ENCODE assay signal across 12 mouse cellular contexts in the genomic region with DNA sequence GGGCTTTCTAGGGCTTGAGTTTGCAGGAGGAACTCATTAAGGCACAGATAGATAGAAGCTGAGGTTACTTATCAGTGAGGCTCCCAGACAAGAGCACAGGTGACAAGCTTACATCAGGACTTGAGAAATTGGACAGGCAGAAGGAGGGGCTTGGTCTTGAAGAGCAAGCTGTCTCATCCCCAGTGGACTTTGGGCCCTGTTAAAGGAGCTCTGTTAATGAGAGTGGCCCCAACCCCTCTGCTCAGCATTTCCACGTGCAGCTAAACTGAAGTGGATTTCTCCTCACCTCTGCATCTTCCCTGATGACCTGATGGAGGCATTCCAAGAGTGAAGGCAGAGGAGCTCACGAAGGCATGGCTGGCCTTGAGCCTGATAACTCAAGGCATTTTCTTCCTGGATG.
"Had no signal": no experiment of that assay in that cellular context is flagged by ENCODE, and none has a peak within 500 bp of the region (broad histone marks: within the 10 kb centered on the region; RNA-seq: fewer than 3 reads in every experiment).

No protein-coding gene starts in this region.

- DNase-seq: lung, embryonic 14.5 days; lung, postnatal 10 days; lung, postnatal 4 days; right cerebral cortex, postnatal 4 days; spleen, adult 18-20 months; thymus, adult 18-20 months; thymus, postnatal 14 days had no signal

- H3K9me3 ChIP-seq: limb, embryonic 10.5 days; midbrain, embryonic 15.5 days; neural tube, embryonic 12.5 days had no signal

- ATAC-seq: midbrain, embryonic 15.5 days had no signal

- H3K36me3 ChIP-seq: limb, embryonic 10.5 days; midbrain, embryonic 15.5 days; neural tube, embryonic 12.5 days had no signal

- H3K27ac ChIP-seq: limb, embryonic 10.5 days; midbrain, embryonic 15.5 days; neural tube, embryonic 12.5 days had no signal

- H3K27me3 ChIP-seq: midbrain, embryonic 15.5 days; neural tube, embryonic 12.5 days had no signal

- H3K4me1 ChIP-seq: limb, embryonic 10.5 days; midbrain, embryonic 15.5 days; neural tube, embryonic 12.5 days had no signal

- H3K4me2 ChIP-seq: liver, embryonic 11.5 days; lung, embryonic 14.5 days; midbrain, embryonic 11.5 days; midbrain, embryonic 15.5 days; neural tube, embryonic 12.5 days had no signal

- H3K4me3 ChIP-seq: limb, embryonic 10.5 days; midbrain, embryonic 15.5 days; neural tube, embryonic 12.5 days had no signal

- H3K9ac ChIP-seq: lung, embryonic 14.5 days; midbrain, embryonic 15.5 days; neural tube, embryonic 12.5 days had no signal
